Mouse (Mus musculus) kidney, embryonic 14.5 days (tissue): Measurements from ENCODE around the gene Foxi3. TPM values are rescaled to one million over a fixed set of nuclear protein-coding genes. Genes with fewer than 3 reads are reported as not detected.

Source experiments
- polyA plus RNA-seq: library from polyadenylated mRNA; unstranded; fragments of >200 nt; fragmentation: Nextera tagmentation; extraction: Ambion mirVana; gene quantifications from 2 replicates; pipeline ENCODE4 v1.2.1, GENCODE M21; 2014

Gene Foxi3
- polyA plus RNA-seq, 1 experiment from 2014 or later = not detected

Other genes with a start within 250 kb of the Foxi3 start
- gene Rpia, start 164.3 kb upstream of the Foxi3 start, polyA plus RNA-seq = 3.2 and 5.5 TPM in 2 replicates
- gene Eif2ak3, start 112.0 kb upstream of the Foxi3 start, polyA plus RNA-seq = 5.2 and 9.8 TPM in 2 replicates
- not detected in 2 replicates for gene Tex37, start 37.6 kb upstream of the Foxi3 start, polyA plus RNA-seq
- gene Thnsl2, start 187.9 kb downstream of the Foxi3 start, polyA plus RNA-seq = 21.4 and 25.7 TPM in 2 replicates
- gene Fabp1, start 243.3 kb downstream of the Foxi3 start, polyA plus RNA-seq = 0.43 TPM in 1 of 2 replicates, not detected in the other